Mouse (Mus musculus) yolk sac, embryonic 10.5 days (tissue): ENCODE results near the gene Col19a1.

Source experiments
- DNase-seq: peaks from one replicate; pipeline ENCODE4 v3.0.0-alpha.2; 2017; ENCODE audit warnings: low spot score

The Col19a1 gene

GRCm38 (mm10) chr1:24226941-24227711 lies 360.1 kb downstream of the Col19a1 start:
- DNase-seq, result no peak

DNA sequence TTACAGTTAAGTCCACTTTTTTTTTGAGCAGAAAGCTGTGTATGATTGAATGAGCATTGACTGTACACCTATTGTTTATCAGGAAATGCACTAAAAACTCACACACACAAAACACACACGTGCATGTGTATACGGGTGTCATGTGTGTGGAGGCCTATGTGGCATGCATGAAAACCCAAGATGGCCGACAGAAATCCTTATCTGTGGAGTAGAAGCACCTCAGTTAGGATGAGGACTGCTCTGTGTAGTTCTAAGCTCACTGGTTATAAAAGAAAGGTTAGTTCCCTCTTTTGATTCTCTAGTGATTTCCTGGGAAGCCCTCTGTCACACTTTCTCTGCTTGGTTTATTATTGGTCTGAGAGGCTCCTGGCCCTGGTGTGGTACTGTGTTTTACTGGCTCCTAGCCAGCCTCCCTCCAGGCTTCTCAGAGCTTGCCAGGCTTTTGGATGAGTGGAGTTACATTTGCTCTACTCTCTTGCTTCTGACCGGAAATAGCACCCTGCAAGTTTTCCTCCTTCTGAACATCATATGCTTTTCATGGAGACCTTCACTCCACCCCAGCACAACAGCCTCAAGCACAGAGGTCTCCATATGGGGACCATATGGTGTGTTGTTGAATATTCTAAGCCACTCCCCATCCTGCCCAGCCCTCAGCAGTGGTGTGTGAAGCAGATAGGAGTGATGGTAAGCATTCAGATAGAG lies 361.3 kb downstream of the Col19a1 start:
- DNase-seq, result no peak

GRCm38 (mm10) chr1:24222981-24223612 lies 364.2 kb downstream of the Col19a1 start:
- DNase-seq, result no peak

GRCm38 (mm10) chr1:24222231-24222630 lies 365.0 kb downstream of the Col19a1 start:
- DNase-seq, result no peak

GRCm38 (mm10) chr1:24219041-24219440 lies 368.2 kb downstream of the Col19a1 start:
- no peak for DNase-seq
